In the genomic region with DNA sequence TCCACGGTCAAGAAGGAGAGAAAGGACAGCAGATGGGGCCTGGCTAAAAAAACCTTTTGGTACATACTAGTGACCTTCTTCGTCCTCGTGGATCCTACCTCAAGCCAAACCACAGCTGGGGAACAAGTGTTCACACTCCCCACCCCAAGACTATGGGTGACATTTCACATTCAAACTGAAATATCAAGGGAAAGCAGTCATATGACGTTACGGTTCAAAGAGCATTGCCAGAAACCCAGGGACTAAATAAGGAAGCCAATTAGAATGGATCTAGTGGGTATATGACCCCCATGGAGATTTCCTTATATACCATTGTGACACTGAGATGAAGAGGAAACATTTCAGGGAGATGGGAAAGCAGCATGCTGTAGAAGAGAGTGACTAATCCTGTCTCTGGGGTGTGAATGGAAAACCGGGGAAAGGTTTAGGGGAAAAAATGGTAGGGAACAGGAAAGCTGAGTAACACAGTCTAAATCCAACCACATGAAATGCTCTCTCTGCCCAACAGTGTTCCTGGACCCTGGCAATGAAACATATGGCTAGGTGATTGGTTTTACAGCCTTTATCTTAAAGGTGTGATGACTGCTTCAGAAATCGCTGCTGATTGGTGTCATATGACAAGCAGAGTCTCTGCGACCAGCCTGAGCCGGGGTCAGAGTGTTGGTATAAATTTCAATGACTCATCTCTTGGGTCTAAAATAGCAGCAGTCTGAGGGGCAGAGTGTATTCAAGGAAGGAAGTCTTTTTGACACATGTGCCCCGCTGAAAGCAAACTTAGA, we compare ENCODE assay signal across 10 mouse cellular contexts.
A peak's percentile ranks its signal among the peaks of the same experiment; 100 is the strongest.
DNase-seq lines count a peak whose midpoint lies in the region; ATAC-seq and TF ChIP-seq lines count a peak whose summit lies in the region.
"Had no signal": no experiment of that assay in that cellular context is flagged by ENCODE, and none has a peak within 500 bp of the region (broad histone marks: within the 10 kb centered on the region; RNA-seq: fewer than 3 reads in every experiment).

No protein-coding gene starts in this region.

- no peak overlapping the region for H3K27ac ChIP-seq in limb, embryonic 14.5 days (replicated peaks; ENCODE audit: low read depth, low read length)
- H3K27ac ChIP-seq: hindbrain, embryonic 10.5 days had no signal

- no peak for TF ChIP-seq POLR2A in limb, embryonic 14.5 days (IDR thresholded peaks at IDR 0.05; ENCODE audit: borderline replicate concordance, extremely low read depth, insufficient read depth, insufficient read length)

- no peaks in the 10 kb centered on the region for H3K27me3 ChIP-seq in limb, embryonic 14.5 days (ENCODE audit: control insufficient read depth, insufficient read depth, low read length)

- no peaks in the 10 kb centered on the region for H3K9me3 ChIP-seq in limb, embryonic 14.5 days (ENCODE audit: control insufficient read depth, low read length)
- H3K9me3 ChIP-seq: hindbrain, embryonic 10.5 days had no signal

- 33% methylated on average over 10 of the region's 10 CpGs for WGBS in limb, embryonic 14.5 days

- peaks cover 21% of the 10 kb centered on the region for H3K4me1 ChIP-seq in limb, embryonic 14.5 days (ENCODE audit: control insufficient read depth, insufficient read depth, low read length)

- peak; percentile 55; the same call in 1 of the 2 replicates for ATAC-seq in limb, embryonic 14.5 days (ENCODE audit: low FRiP score, low read depth)

- no peak overlapping the region for H3K4me2 ChIP-seq in limb, embryonic 14.5 days (replicated peaks; ENCODE audit: low read depth, low read length, severe bottlenecking)

- no peaks in the 10 kb centered on the region for H3K36me3 ChIP-seq in limb, embryonic 14.5 days (ENCODE audit: control insufficient read depth, insufficient read depth, low read length)
- H3K36me3 ChIP-seq: hindbrain, embryonic 10.5 days had no signal

- H3K9ac ChIP-seq in limb, embryonic 14.5 days (ENCODE audit: low read depth, low read length, severe bottlenecking), result no peak overlapping the region

- H3K4me3 ChIP-seq in limb, embryonic 14.5 days (replicated peaks; ENCODE audit: low read length), result no peak overlapping the region
- H3K4me3 ChIP-seq: hindbrain, embryonic 10.5 days had no signal

- peak; percentile 27 to 31 for DNase-seq in adrenal gland, postnatal 36 days
- no peak for DNase-seq in adrenal gland, adult 8-10 months
- DNase-seq in kidney, adult 9 months, result peak; percentile 14
- DNase-seq in kidney, postnatal 36 days, result no peak
- DNase-seq in c-Kit-positive CD71-negative TER-119-negative erythroid progenitor cells, embryonic 14.5 days (ENCODE audit: low read depth), result peak; percentile 18
- DNase-seq in limb, embryonic 14.5 days (ENCODE audit: low spot score), result no peak
- no peak for DNase-seq in ovary, adult 18-20 months (ENCODE audit: low spot score)
- DNase-seq in left cerebral cortex, adult 8-10 months (ENCODE audit: low spot score in 2 of 2), result no peak
- DNase-seq: cerebellum, adult 9-10 months had no signal

Comparison
In these comparisons a context has a peak if more than half of its experiments do, and no peak if none do; other contexts are left out.
1. DNase-seq: peak in adrenal gland, postnatal 36 days (2 of 2), kidney, adult 9 months (single experiment) and c-Kit-positive CD71-negative TER-119-negative erythroid progenitor cells, embryonic 14.5 days (single experiment); none in adrenal gland, adult 8-10 months (single experiment), kidney, postnatal 36 days (0 of 2), limb, embryonic 14.5 days (single experiment), ovary, adult 18-20 months (single experiment) and left cerebral cortex, adult 8-10 months (0 of 2).